Comparison of ENCODE assay signal across 18 mouse cellular contexts in the genomic region with DNA sequence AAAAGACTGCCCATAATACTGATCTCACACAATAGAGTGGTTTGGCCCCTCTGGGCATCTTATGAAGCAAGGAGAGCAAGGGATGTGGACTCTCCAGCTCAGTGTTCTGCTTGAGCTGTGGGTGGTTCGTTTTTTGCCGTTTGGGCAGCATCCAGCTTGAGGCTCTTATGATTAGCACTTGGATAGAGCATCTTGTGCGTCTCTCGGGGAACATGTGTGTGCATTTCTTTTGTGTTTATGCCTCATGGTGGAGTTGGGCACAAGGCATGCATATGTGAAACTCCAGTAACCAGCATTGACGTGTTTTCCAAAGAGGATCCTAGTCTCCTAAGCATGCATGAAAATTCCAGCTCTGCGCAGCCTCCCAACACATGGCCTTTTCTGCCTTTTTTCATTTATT. TPM values are rescaled to one million over a fixed set of nuclear protein-coding genes. Genes with fewer than 3 reads are reported as not detected.
DNase-seq lines count a peak whose midpoint lies in the region; ATAC-seq and TF ChIP-seq lines count a peak whose summit lies in the region.
"Had no signal": no experiment of that assay in that cellular context is flagged by ENCODE, and none has a peak within 500 bp of the region (broad histone marks: within the 10 kb centered on the region; RNA-seq: fewer than 3 reads in every experiment).

No protein-coding gene starts in this region.

- ATAC-seq in forebrain, postnatal 0 days: peak; percentile 57
- ATAC-seq in midbrain, embryonic 11.5 days (ENCODE audit: low FRiP score): no peak
- ATAC-seq in midbrain, postnatal 0 days (ENCODE audit: low FRiP score): no peak
- no peak for ATAC-seq in stomach, postnatal 0 days (ENCODE audit: low FRiP score, low TSS enrichment)
- ATAC-seq: intestine, embryonic 16.5 days had no signal

- no peaks in the 10 kb centered on the region for H3K36me3 ChIP-seq in forebrain, postnatal 0 days (ENCODE audit: insufficient read depth)
- no peaks in the 10 kb centered on the region for H3K36me3 ChIP-seq in forebrain, embryonic 10.5 days (replicated peaks)
- no peaks in the 10 kb centered on the region for H3K36me3 ChIP-seq in midbrain, embryonic 11.5 days (ENCODE audit: control insufficient read depth, insufficient read depth, low read length)
- no peaks in the 10 kb centered on the region for H3K36me3 ChIP-seq in midbrain, postnatal 0 days (ENCODE audit: insufficient read depth, low read length)
- H3K36me3 ChIP-seq in stomach, postnatal 0 days (ENCODE audit: control insufficient read depth, insufficient read depth, low read length): no peaks in the 10 kb centered on the region
- H3K36me3 ChIP-seq: liver, embryonic 15.5 days had no signal

- no peak overlapping the region for H3K4me2 ChIP-seq in forebrain, postnatal 0 days (ENCODE audit: low read depth)
- no peak overlapping the region for H3K4me2 ChIP-seq in midbrain, embryonic 11.5 days
- no peak overlapping the region for H3K4me2 ChIP-seq in midbrain, postnatal 0 days (ENCODE audit: low read depth, low read length, poor library complexity, severe bottlenecking)
- no peak overlapping the region for H3K4me2 ChIP-seq in stomach, postnatal 0 days (replicated peaks; ENCODE audit: low read depth)
- H3K4me2 ChIP-seq: heart, embryonic 11.5 days; hindbrain, embryonic 14.5 days; liver, embryonic 15.5 days had no signal

- intact Hi-C loops in left cerebral cortex, postnatal 36 days (cut with DNase I): no loop called here

- H3K27me3 ChIP-seq in forebrain, postnatal 0 days (ENCODE audit: insufficient read depth, low read length): no peaks in the 10 kb centered on the region
- H3K27me3 ChIP-seq in forebrain, embryonic 10.5 days (ENCODE audit: poor library complexity, severe bottlenecking): no peaks in the 10 kb centered on the region
- no peaks in the 10 kb centered on the region for H3K27me3 ChIP-seq in midbrain, embryonic 11.5 days (ENCODE audit: control insufficient read depth, insufficient read depth, low read length)
- no peaks in the 10 kb centered on the region for H3K27me3 ChIP-seq in midbrain, postnatal 0 days (ENCODE audit: insufficient read depth, low read length)
- no peaks in the 10 kb centered on the region for H3K27me3 ChIP-seq in stomach, postnatal 0 days (ENCODE audit: control insufficient read depth, insufficient read depth, low read length)
- H3K27me3 ChIP-seq: liver, embryonic 15.5 days had no signal

- TF ChIP-seq EP300 in stomach, postnatal 0 days (optimal IDR thresholded peaks at IDR 0.05): no peak

- H3K9ac ChIP-seq in forebrain, postnatal 0 days: no peak overlapping the region
- H3K9ac ChIP-seq in midbrain, embryonic 11.5 days (ENCODE audit: low read length): no peak overlapping the region
- H3K9ac ChIP-seq in midbrain, postnatal 0 days (replicated peaks; ENCODE audit: low read length, poor library complexity, severe bottlenecking): no peak overlapping the region
- no peak overlapping the region for H3K9ac ChIP-seq in stomach, postnatal 0 days (ENCODE audit: low read length)
- H3K9ac ChIP-seq: hindbrain, embryonic 14.5 days; liver, embryonic 15.5 days had no signal

- no peak overlapping the region for H3K27ac ChIP-seq in forebrain, postnatal 0 days (ENCODE audit: low read depth, low read length)
- H3K27ac ChIP-seq in forebrain, embryonic 10.5 days: no peak overlapping the region
- no peak overlapping the region for H3K27ac ChIP-seq in midbrain, embryonic 11.5 days (ENCODE audit: low read depth, low read length)
- H3K27ac ChIP-seq in midbrain, postnatal 0 days (ENCODE audit: low read depth, low read length): no peak overlapping the region
- no peak overlapping the region for H3K27ac ChIP-seq in stomach, postnatal 0 days (replicated peaks)
- H3K27ac ChIP-seq: hindbrain, embryonic 14.5 days; liver, embryonic 15.5 days had no signal

- DNase-seq in forebrain, postnatal 0 days: peak; percentile 56
- no peak for DNase-seq in forebrain, embryonic 10.5 days (ENCODE audit: extremely low spot score, low spot score)
- peak; percentile 35 for DNase-seq in midbrain, embryonic 11.5 days (ENCODE audit: low spot score, missing footprints)
- no peak for DNase-seq in midbrain, postnatal 0 days (ENCODE audit: low spot score)
- peak; percentile 51 to 56 for DNase-seq in left cerebral cortex, postnatal 36 days (ENCODE audit: low spot score in 2 of 2)
- DNase-seq in kidney, postnatal 25 days: no peak
- no peak for DNase-seq in stomach, postnatal 0 days (ENCODE audit: low spot score)
- DNase-seq: adrenal gland, adult 2 months; cerebellum, adult 11 months; cerebellum, postnatal 25 days; heart, postnatal 14 days; lung, postnatal 10 days had no signal

- no peaks in the 10 kb centered on the region for H3K9me3 ChIP-seq in forebrain, postnatal 0 days (ENCODE audit: low read length)
- no peaks in the 10 kb centered on the region for H3K9me3 ChIP-seq in forebrain, embryonic 10.5 days
- no peaks in the 10 kb centered on the region for H3K9me3 ChIP-seq in midbrain, embryonic 11.5 days (ENCODE audit: control insufficient read depth, low read length)
- H3K9me3 ChIP-seq in midbrain, postnatal 0 days (ENCODE audit: low read length): no peaks in the 10 kb centered on the region
- no peaks in the 10 kb centered on the region for H3K9me3 ChIP-seq in stomach, postnatal 0 days (ENCODE audit: control insufficient read depth, low read length)
- H3K9me3 ChIP-seq: liver, embryonic 15.5 days had no signal

- 56% methylated on average over 6 of the region's 6 CpGs for WGBS in forebrain, postnatal 0 days
- 92% methylated on average over 6 of the region's 6 CpGs for WGBS in forebrain, embryonic 10.5 days
- WGBS in midbrain, embryonic 11.5 days: 92% methylated on average over 6 of the region's 6 CpGs
- WGBS in midbrain, postnatal 0 days: 76% methylated on average over 6 of the region's 6 CpGs
- 74% methylated on average over 6 of the region's 6 CpGs for WGBS in stomach, postnatal 0 days

- no peaks in the 10 kb centered on the region for H3K4me1 ChIP-seq in forebrain, postnatal 0 days (ENCODE audit: insufficient read depth)
- H3K4me1 ChIP-seq in forebrain, embryonic 10.5 days: 0 out of 2 replicates have a peak, but pooled peaks cover 3% of the 10 kb centered on the region
- H3K4me1 ChIP-seq in midbrain, embryonic 11.5 days (ENCODE audit: control insufficient read depth, insufficient read depth, low read length): no peaks in the 10 kb centered on the region
- no peaks in the 10 kb centered on the region for H3K4me1 ChIP-seq in midbrain, postnatal 0 days (ENCODE audit: insufficient read depth, low read length)
- no peaks in the 10 kb centered on the region for H3K4me1 ChIP-seq in stomach, postnatal 0 days (replicated peaks; ENCODE audit: control insufficient read depth, insufficient read depth)
- H3K4me1 ChIP-seq: liver, embryonic 15.5 days had no signal

- no peak overlapping the region for H3K4me3 ChIP-seq in forebrain, postnatal 0 days (ENCODE audit: low read depth, low read length)
- no peak overlapping the region for H3K4me3 ChIP-seq in forebrain, embryonic 10.5 days
- H3K4me3 ChIP-seq in midbrain, embryonic 11.5 days (ENCODE audit: low read depth, low read length): no peak overlapping the region
- no peak overlapping the region for H3K4me3 ChIP-seq in midbrain, postnatal 0 days (ENCODE audit: low read depth, low read length)
- no peak overlapping the region for H3K4me3 ChIP-seq in stomach, postnatal 0 days (ENCODE audit: low read depth, low read length)
- H3K4me3 ChIP-seq: erythroblast, embryonic 14.5 days; liver, embryonic 15.5 days had no signal

- TF ChIP-seq CTCF in forebrain, postnatal 0 days (IDR thresholded peaks at IDR 0.05; ENCODE audit: low read depth): no peak
- TF ChIP-seq CTCF in midbrain, postnatal 0 days (IDR thresholded peaks at IDR 0.05): no peak
- no peak for TF ChIP-seq CTCF in stomach, postnatal 0 days (IDR thresholded peaks at IDR 0.05; ENCODE audit: low read depth)

RNA-seq across cellular contexts. Expression of gene Col23a1, which starts 47.9 kb away (rescaled TPM):
- 11.8 and 12.6 TPM in 2 replicates for total RNA-seq in forebrain, postnatal 0 days (2014; rRNA removed)
- 3.2 and 3.8 TPM in 2 replicates for polyA plus RNA-seq in forebrain, postnatal 0 days (2015; fragmentation: Nextera tagmentation; extraction: Ambion mirVana)
- polyA plus RNA-seq in forebrain, embryonic 10.5 days (2016; fragmentation: Nextera tagmentation; extraction: Ambion mirVana): 6.1 TPM in 2 replicates
- 10.7 and 11.1 TPM in 2 replicates for polyA plus RNA-seq in midbrain, embryonic 11.5 days (2014; fragmentation: Nextera tagmentation; extraction: Ambion mirVana)
- total RNA-seq in midbrain, postnatal 0 days (2014; rRNA removed): 10.7 and 13.5 TPM in 2 replicates
- 4.2 and 4.5 TPM in 2 replicates for polyA plus RNA-seq in midbrain, postnatal 0 days (2015; fragmentation: Nextera tagmentation; extraction: Ambion mirVana)
- total RNA-seq in left cerebral cortex, postnatal 36 days (2021): 10 to 100 TPM in 1 of 2 experiments, 1 to 10 TPM in 1; 9.2 to 11.8 TPM
- polyA plus RNA-seq in stomach, postnatal 0 days (2015; fragmentation: Nextera tagmentation; extraction: Ambion mirVana): 2.5 and 3.8 TPM in 2 replicates
- total RNA-seq: megakaryocyte-erythroid progenitor cell, adult 5-6 weeks had no signal
- polyA plus RNA-seq: erythroblast, embryonic 14.5 days had no signal

Comparison
In these comparisons a context has a peak if more than half of its experiments do, and no peak if none do; other contexts are left out.
1. DNase-seq: peak in forebrain, postnatal 0 days (single experiment), midbrain, embryonic 11.5 days (single experiment) and left cerebral cortex, postnatal 36 days (2 of 2); none in forebrain, embryonic 10.5 days (single experiment), midbrain, postnatal 0 days (single experiment), kidney, postnatal 25 days (0 of 2) and stomach, postnatal 0 days (single experiment).